21 mouse cellular contexts compared by ENCODE assay signal in genomic region chr5:73615211-73615610, GRCm38 (mm10). TPM values are rescaled to one million over a fixed set of nuclear protein-coding genes. Genes with fewer than 3 reads are reported as not detected.
"Had no signal": no experiment of that assay in that cellular context is flagged by ENCODE, and none has a peak within 500 bp of the region (broad histone marks: within the 10 kb centered on the region; RNA-seq: fewer than 3 reads in every experiment).

No protein-coding gene starts in this region.

- ATAC-seq: intestine, postnatal 0 days; liver, postnatal 0 days had no signal

- H3K36me3 ChIP-seq: liver, embryonic 13.5 days; lung, embryonic 15.5 days; midbrain, embryonic 12.5 days had no signal

- H3K4me1 ChIP-seq: liver, embryonic 13.5 days; lung, embryonic 15.5 days; midbrain, embryonic 12.5 days had no signal

- H3K9ac ChIP-seq: liver, embryonic 13.5 days; liver, postnatal 0 days; lung, embryonic 15.5 days; midbrain, embryonic 12.5 days had no signal

- DNase-seq: kidney, adult 8-10 months; kidney, postnatal 10 days; kidney, postnatal 4 days; liver; liver, embryonic 13.5 days; liver, postnatal 0 days; lung, postnatal 14 days; right cerebral cortex, postnatal 4 days; spleen, adult 18-20 months had no signal

- H3K4me2 ChIP-seq: liver, embryonic 13.5 days; lung, embryonic 15.5 days; midbrain, embryonic 12.5 days had no signal

- H3K27ac ChIP-seq: layer of hippocampus, adult 2 months; liver, embryonic 13.5 days; lung, embryonic 15.5 days; macrophage; midbrain, embryonic 12.5 days had no signal

- H3K9me3 ChIP-seq: liver, embryonic 13.5 days; lung, embryonic 15.5 days had no signal

- H3K4me3 ChIP-seq: layer of hippocampus, adult 2 months; liver, embryonic 13.5 days; lung, embryonic 15.5 days; midbrain, embryonic 12.5 days had no signal

- H3K27me3 ChIP-seq: liver, embryonic 13.5 days; lung, embryonic 15.5 days; midbrain, embryonic 12.5 days had no signal

RNA-seq across cellular contexts. Expression of gene Lrrc66, which starts 17.1 kb away (rescaled TPM):
- total RNA-seq: layer of hippocampus, adult 2 months; layer of hippocampus, postnatal 14 days; left cerebral cortex, adult 18-20 months; left cerebral cortex, postnatal 10 days; midbrain, postnatal 0 days had no signal
- polyA plus RNA-seq: limb, embryonic 11.5 days; liver, postnatal 0 days; midbrain, embryonic 12.5 days; midbrain, postnatal 0 days; neural tube, embryonic 14.5 days had no signal

RNA-seq across cellular contexts. Expression of gene Spata18, which starts 36.0 kb away (rescaled TPM):
- total RNA-seq: megakaryocyte-erythroid progenitor cell, adult 5-6 weeks had no signal
- polyA plus RNA-seq: liver, embryonic 13.5 days; liver, postnatal 0 days; macrophage had no signal
